Mouse (Mus musculus) thymus, adult 2 months (tissue): ENCODE measurements around the gene Efcc1. TPM values are rescaled to one million over a fixed set of nuclear protein-coding genes. Genes with fewer than 3 reads are reported as not detected.

ENCODE experiments used
- DNase-seq: peaks from one replicate; pipeline ENCODE4 v3.0.0; 2021
- H3K27ac ChIP-seq: fragments of 200-500 bp; 2 replicates; pipeline ENCODE4 v1.5.1; 2012; ENCODE audit warnings: low read length, control low read depth; ENCODE audit not compliant: control insufficient read depth, insufficient read depth
- H3K27me3 ChIP-seq: fragments of 200-500 bp; 2 replicates; pipeline ENCODE4 v1.6.1; 2012; ENCODE audit warnings: mild to moderate bottlenecking, low read length, moderate library complexity, mixed read lengths; ENCODE audit not compliant: control insufficient read depth, insufficient read depth
- H3K36me3 ChIP-seq: fragments of 200-500 bp; 2 replicates; pipeline ENCODE4 v1.6.1; 2012; ENCODE audit warnings: mild to moderate bottlenecking, low read length, moderate library complexity; ENCODE audit not compliant: control insufficient read depth, insufficient read depth
- H3K4me1 ChIP-seq: fragments of 200-500 bp; replicated peaks from 2 replicates; pipeline ENCODE4 v1.6.1; 2012; ENCODE audit warnings: low read length; ENCODE audit not compliant: control insufficient read depth, insufficient read depth
- H3K4me3 ChIP-seq: fragments of 200-500 bp; 2 replicates; pipeline ENCODE4 v1.5.1; 2012; ENCODE audit warnings: mild to moderate bottlenecking, low read length, control low read depth, moderate library complexity; ENCODE audit not compliant: control insufficient read depth, insufficient read depth
- CTCF ChIP-seq: fragments of 200-500 bp; IDR thresholded peaks from 2 replicates; pipeline ENCODE4 v1.5.1; 2012; ENCODE audit warnings: mild to moderate bottlenecking, control low read depth, low read length, moderate library complexity, borderline replicate concordance; ENCODE audit not compliant: control insufficient read depth, poor library complexity, insufficient read depth; ENCODE audit errors: extremely low read depth
- POLR2A ChIP-seq: fragments of 200-500 bp; IDR thresholded peaks from 2 replicates; pipeline ENCODE4 v1.6.1; 2012; ENCODE audit warnings: mild to moderate bottlenecking, low read length, control low read depth, moderate library complexity; ENCODE audit not compliant: control insufficient read depth, poor library complexity, insufficient read depth; ENCODE audit errors: extremely low read depth
- WGBS: fragments of 180-500 bp; shearing (Covaris S2); methylation state at CpG from one replicate; pipeline ENCODE4 v1.1.7; 2018; 5-methylcytosine and 5-hydroxymethylcytosine counted together
- polyA plus RNA-seq: library from polyadenylated mRNA; depleted of rRNA; stranded (reverse); fragments of >200 nt; gene quantifications from 2 replicates; pipeline ENCODE4 v1.2.3, GENCODE M21; 2012

Gene Efcc1
- polyA plus RNA-seq, 1 experiment: 0.55 TPM

DNA sequence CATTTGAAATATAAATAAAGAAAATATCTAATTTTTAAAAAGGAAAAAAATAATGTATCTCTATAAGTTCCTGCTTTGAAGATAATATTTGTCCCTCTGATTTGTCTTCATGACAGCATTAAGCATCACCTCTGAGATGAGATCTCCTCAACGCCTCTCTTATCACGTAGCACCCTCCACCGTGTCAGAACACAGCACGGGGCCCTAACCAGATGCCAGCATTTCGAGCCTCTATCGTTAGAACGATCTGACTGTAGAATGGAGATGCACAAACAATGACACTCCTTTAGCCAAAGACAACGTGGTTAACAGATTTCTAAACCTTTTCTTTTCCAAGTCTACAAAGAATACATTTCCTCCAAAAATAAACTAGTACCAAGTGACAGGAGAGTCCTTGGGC, 53.4 kb downstream of the Efcc1 start:
- 93% methylated on average over 8 of the region's 8 CpGs for WGBS
- Histone ChIP-seq H3K4me3 (no peak overlapping the region), H3K27ac (no peak overlapping the region), H3K36me3 (no peaks in the 10 kb centered on the region), H3K27me3 (no peaks in the 10 kb centered on the region), H3K4me1 (no peaks in the 10 kb centered on the region)
- TF ChIP-seq POLR2A: no peak
- TF ChIP-seq CTCF: no peak
- DNase-seq: no peak

DNA sequence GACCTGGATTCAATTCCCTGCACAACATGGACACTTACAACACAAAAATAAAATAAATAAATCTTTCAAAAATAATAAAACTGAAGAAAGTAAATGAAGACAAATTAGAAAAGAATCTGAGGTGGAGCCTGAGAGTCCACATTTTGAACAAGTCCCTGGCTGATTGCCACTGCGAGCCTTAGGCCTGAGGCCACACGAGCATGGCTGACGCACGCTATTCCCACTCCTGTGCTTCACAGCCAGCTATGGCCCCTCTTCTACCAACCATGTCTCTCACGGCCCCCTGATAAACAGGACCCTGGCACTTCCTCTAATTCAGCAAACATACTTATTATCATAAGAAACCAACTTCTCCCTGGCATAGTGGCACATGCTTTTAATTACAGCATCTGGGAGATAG, 56.0 kb downstream of the Efcc1 start:
- TF ChIP-seq POLR2A (no peak), CTCF (no peak)
- DNase-seq: no peak

DNA sequence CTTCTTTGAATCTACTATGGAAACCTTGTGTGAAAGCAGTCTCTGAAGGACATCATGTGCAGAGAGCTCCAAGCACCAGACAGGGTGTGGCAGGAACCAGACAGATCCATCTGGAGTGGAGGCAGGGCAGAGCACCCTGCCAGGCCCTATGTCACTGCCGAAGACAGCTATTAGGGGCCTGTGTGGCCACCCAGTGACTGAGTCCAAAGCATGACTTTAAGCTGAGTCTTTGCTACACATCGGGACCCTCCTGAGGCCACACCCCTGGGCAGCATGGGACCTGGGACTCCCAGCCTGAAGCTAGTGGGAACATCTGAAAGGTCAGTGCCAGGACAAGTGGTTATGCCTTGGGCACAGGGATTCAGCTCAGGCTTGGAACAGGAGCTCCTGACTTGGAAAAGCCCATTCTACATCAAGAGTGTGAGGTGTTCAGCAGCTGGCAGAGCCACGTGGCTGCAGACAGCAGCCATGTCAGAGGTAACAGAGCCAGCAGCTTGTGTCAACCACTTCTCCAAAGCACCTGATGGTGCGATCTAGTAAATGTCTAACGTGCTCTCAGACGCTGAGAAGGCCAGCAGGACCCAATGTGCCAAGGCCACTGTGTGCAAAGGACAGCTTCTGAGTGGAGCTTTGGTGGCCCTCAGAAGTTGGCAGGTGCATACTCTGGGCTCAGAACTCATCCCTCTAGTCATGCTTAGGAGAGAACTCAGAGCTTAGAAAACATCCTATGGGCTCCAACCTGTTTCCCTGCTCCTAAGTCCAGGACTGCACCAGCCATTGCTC, 56.6 kb downstream of the Efcc1 start:
- WGBS: 91% methylated on average over 6 of the region's 6 CpGs
- no peak for DNase-seq
- H3K4me1 ChIP-seq: no peaks in the 10 kb centered on the region
- no peak overlapping the region for H3K27ac ChIP-seq
- H3K36me3 ChIP-seq: no peaks in the 10 kb centered on the region
- H3K4me3 ChIP-seq: no peak overlapping the region
- H3K27me3 ChIP-seq: no peaks in the 10 kb centered on the region
- TF ChIP-seq CTCF: no peak

More for the DNA sequence above, 56.0 kb downstream of the Efcc1 start:
- Histone ChIP-seq H3K27me3 (no peaks in the 10 kb centered on the region), H3K4me1 (no peaks in the 10 kb centered on the region), H3K36me3 (no peaks in the 10 kb centered on the region), H3K27ac (no peak overlapping the region), H3K4me3 (no peak overlapping the region)
- 91% methylated on average over 5 of the region's 5 CpGs for WGBS

DNA sequence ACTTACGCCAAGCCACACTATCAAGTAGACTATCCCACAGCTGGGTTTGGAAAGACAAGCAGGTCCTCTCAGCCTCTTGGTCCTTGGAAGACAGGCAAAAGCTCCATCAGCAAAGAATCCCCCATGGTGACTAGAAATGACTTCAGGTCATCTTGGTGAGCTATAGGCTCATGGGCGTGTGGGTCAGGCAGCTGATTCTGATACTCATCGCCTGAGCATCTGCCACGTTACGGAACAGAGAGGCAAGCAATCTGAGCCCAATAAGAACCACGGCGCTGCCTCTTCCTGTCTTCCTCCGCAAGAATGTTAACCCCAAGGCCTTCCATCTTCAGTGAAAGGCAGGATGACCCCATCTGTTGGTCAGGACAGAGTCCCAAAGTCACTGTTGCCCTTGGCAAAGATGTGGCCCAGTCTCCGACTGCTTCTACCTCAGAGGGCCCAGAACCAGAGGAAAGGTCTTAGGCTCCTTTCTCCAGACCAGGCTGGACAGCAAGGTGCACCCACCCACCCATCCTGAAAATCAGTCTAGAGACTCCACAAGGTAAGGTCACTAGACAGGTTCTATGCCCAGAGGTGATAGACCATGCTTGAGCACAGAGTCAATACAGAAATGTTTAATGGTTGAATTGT, 57.7 kb downstream of the Efcc1 start:
- 92% methylated on average over 9 of the region's 9 CpGs for WGBS
- DNase-seq: no peak
- no peaks in the 10 kb centered on the region for H3K4me1 ChIP-seq
- no peaks in the 10 kb centered on the region for H3K36me3 ChIP-seq
- no peaks in the 10 kb centered on the region for H3K27me3 ChIP-seq
- H3K27ac ChIP-seq: no peak overlapping the region
- TF ChIP-seq CTCF (no peak), POLR2A (no peak)
- no peak overlapping the region for H3K4me3 ChIP-seq

DNA sequence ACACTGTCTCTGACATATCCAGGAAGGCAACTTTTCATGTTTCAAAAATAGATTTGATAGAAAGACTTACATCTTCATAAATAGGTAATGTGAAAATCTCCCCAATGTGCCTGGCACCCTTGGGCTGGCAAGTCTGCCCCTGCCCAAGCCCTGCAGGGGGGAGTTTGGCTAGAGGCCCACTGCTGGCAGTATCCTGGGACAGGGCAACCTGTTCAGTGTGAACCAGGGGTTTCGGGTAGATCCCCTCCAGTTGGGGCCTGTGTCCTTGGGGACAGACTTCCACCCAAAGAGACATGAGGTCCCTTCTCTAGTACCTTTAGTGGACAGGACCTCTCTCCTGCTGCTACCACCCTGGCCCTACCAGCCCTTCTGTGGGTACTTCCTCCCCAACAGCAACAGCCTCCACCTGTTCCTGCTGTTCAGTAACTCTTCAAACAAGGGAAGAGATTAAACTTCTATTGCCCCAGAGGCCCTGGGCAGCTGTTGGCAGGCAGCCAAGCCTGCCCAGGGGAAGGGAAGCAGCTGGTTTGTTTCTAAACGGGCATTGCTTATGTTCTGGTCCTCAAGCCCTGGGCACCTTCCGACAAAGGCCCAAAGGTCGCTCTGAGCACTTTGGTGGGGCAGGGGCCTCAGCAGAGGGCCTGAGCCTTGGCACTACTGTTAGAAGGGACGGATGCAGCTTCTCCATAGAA, 58.4 kb downstream of the Efcc1 start:
- 44% methylated on average over 5 of the region's 5 CpGs for WGBS
- TF ChIP-seq POLR2A (no peak), CTCF (no peak)
- DNase-seq: no peak
- Histone ChIP-seq H3K4me3 (no peak overlapping the region), H3K4me1 (no peaks in the 10 kb centered on the region), H3K27ac (no peak overlapping the region), H3K36me3 (no peaks in the 10 kb centered on the region), H3K27me3 (no peaks in the 10 kb centered on the region)

DNA sequence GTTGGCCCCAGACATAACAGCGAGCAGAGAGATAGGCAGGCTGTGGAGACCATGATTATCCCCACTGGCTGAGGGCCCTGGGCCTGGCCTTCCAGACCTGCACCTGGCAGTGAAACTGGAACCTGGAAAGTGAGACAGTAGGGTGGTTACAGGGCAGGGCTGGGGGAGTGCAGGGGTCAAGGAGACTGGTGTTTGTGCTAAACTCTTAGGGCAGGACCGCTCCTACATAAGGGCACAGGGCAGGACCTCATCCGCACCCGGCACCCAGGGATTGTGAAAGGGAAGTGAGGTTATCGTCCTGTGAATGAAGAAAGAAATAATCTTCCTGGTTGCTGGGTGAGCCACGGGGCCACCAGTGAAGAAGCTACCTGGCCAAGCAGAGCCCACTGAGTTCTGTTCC, 59.1 kb downstream of the Efcc1 start:
- Histone ChIP-seq H3K36me3 (no peaks in the 10 kb centered on the region), H3K4me3 (no peak overlapping the region), H3K27me3 (no peaks in the 10 kb centered on the region), H3K27ac (no peak overlapping the region), H3K4me1 (no peaks in the 10 kb centered on the region)
- no peak for DNase-seq
- 76% methylated on average over 6 of the region's 6 CpGs for WGBS
- TF ChIP-seq POLR2A (no peak), CTCF (no peak)
